ENCODE assay signal across 19 mouse cellular contexts in genomic region chr15:80974311-80974710, GRCm38 (mm10).
"Had no signal": no experiment of that assay in that cellular context is flagged by ENCODE, and none has a peak within 500 bp of the region (broad histone marks: within the 10 kb centered on the region; RNA-seq: fewer than 3 reads in every experiment).

No protein-coding gene starts in this region.

- H3K27me3 ChIP-seq: lung, embryonic 15.5 days; megakaryocyte, embryonic 14.5 days; midbrain, embryonic 12.5 days; midbrain, embryonic 15.5 days; neural tube, embryonic 13.5 days; neural tube, embryonic 15.5 days had no signal

- ATAC-seq: lung, postnatal 0 days; midbrain, embryonic 15.5 days had no signal

- H3K27ac ChIP-seq: lung, embryonic 15.5 days; macrophage; midbrain, embryonic 12.5 days; midbrain, embryonic 15.5 days; neural tube, embryonic 13.5 days; neural tube, embryonic 15.5 days had no signal

- DNase-seq: lung, adult 2 months; lung, postnatal 14 days; retina, postnatal 1 day; right cerebral cortex, adult 18-20 months; right cerebral cortex, postnatal 25 days; right cerebral cortex, postnatal 4 days; spleen, adult 18-20 months; thymus, adult 18-20 months; thymus, postnatal 14 days; thymus, postnatal 36 days had no signal

- H3K9ac ChIP-seq: liver, postnatal 0 days; lung, embryonic 15.5 days; midbrain, embryonic 12.5 days; midbrain, embryonic 15.5 days; neural tube, embryonic 13.5 days; neural tube, embryonic 15.5 days had no signal

- H3K4me2 ChIP-seq: lung, embryonic 15.5 days; midbrain, embryonic 12.5 days; midbrain, embryonic 15.5 days; neural tube, embryonic 13.5 days; neural tube, embryonic 15.5 days had no signal

- H3K4me3 ChIP-seq: lung, embryonic 15.5 days; megakaryocyte, embryonic 14.5 days; midbrain, embryonic 12.5 days; midbrain, embryonic 15.5 days; neural tube, embryonic 13.5 days; neural tube, embryonic 15.5 days had no signal

- H3K9me3 ChIP-seq: lung, embryonic 15.5 days; megakaryocyte, embryonic 14.5 days; midbrain, embryonic 12.5 days; midbrain, embryonic 15.5 days; neural tube, embryonic 13.5 days; neural tube, embryonic 15.5 days had no signal
